ENCODE assay signal across 18 mouse cellular contexts in the genomic region with DNA sequence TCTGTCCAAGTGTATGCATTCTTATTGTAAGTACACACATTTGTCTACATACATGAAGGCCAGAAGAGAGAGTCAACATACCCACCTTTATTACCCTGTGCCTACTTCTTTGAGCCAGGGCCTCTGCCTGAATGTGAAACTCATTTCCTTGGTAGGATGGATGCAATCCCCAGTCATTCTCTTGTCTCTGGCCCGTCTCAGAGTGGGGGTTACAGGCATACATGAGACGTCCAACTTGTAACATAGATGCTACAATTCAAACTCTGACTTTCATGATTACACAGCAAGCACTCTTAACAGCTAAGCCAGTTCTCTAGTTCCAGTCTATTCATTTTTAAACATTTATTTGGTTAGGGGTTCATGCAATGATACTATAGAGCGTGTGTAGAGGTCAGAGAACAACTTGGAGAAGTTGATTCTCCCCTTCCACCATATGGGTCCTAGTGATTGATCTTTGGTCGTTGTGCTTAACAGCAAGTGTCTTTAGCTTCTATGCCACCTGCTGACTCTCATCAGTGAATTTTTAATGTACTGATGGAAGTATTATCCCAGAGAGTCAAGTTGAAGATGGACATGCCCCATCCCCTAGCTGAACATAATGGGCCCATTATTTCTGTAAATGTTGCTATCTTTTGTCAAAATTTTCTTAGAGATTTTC.
A peak's percentile ranks its signal among the peaks of the same experiment; 100 is the strongest.
DNase-seq lines count a peak whose midpoint lies in the region; ATAC-seq and TF ChIP-seq lines count a peak whose summit lies in the region.
"Had no signal": no experiment of that assay in that cellular context is flagged by ENCODE, and none has a peak within 500 bp of the region (broad histone marks: within the 10 kb centered on the region; RNA-seq: fewer than 3 reads in every experiment).

No protein-coding gene starts in this region.

- no peak for DNase-seq in forebrain, embryonic 14.5 days (ENCODE audit: low spot score)
- peak; percentile 19 for DNase-seq in kidney, adult 2 months
- DNase-seq in kidney, postnatal 36 days: no peak
- peak; percentile 12 for DNase-seq in neural tube, embryonic 11.5 days (ENCODE audit: low spot score)
- DNase-seq in yolk sac, embryonic 10.5 days (ENCODE audit: low spot score): peak; percentile 26
- no peak for DNase-seq in layer of hippocampus, postnatal 36 days
- DNase-seq: adrenal gland, postnatal 10 days; cerebellum, adult 18-20 months; lung, postnatal 14 days; right cerebral cortex, postnatal 4 days; thymus, adult 18-20 months had no signal

- H3K9ac ChIP-seq in forebrain, embryonic 15.5 days (replicated peaks): no peak overlapping the region
- H3K9ac ChIP-seq in forebrain, embryonic 14.5 days (ENCODE audit: low read length): no peak overlapping the region
- no peak overlapping the region for H3K9ac ChIP-seq in neural tube, embryonic 11.5 days (ENCODE audit: low read length)
- no peak overlapping the region for H3K9ac ChIP-seq in neural tube, embryonic 15.5 days (replicated peaks)
- H3K9ac ChIP-seq: embryonic facial prominence, embryonic 15.5 days; heart, embryonic 15.5 days; neural tube, embryonic 13.5 days had no signal

- H3K9me3 ChIP-seq in forebrain, embryonic 15.5 days: peaks cover 65% of the 10 kb centered on the region
- H3K9me3 ChIP-seq in forebrain, embryonic 14.5 days (replicated peaks; ENCODE audit: control insufficient read depth, low read length): peaks cover 53% of the 10 kb centered on the region
- H3K9me3 ChIP-seq in neural tube, embryonic 11.5 days (ENCODE audit: control insufficient read depth, low read length): peaks cover 29% of the 10 kb centered on the region
- peaks cover 56% of the 10 kb centered on the region for H3K9me3 ChIP-seq in neural tube, embryonic 15.5 days (replicated peaks)

- H3K4me1 ChIP-seq in forebrain, embryonic 15.5 days: no peaks in the 10 kb centered on the region
- H3K4me1 ChIP-seq in forebrain, embryonic 14.5 days (ENCODE audit: control insufficient read depth, insufficient read depth, low read length): no peaks in the 10 kb centered on the region
- no peaks in the 10 kb centered on the region for H3K4me1 ChIP-seq in kidney, adult 2 months (ENCODE audit: control insufficient read depth, insufficient read depth, low read length)
- H3K4me1 ChIP-seq in neural tube, embryonic 11.5 days (ENCODE audit: control insufficient read depth, insufficient read depth, low read length): no peaks in the 10 kb centered on the region
- H3K4me1 ChIP-seq in neural tube, embryonic 15.5 days: no peaks in the 10 kb centered on the region
- H3K4me1 ChIP-seq: embryonic facial prominence, embryonic 15.5 days; heart, embryonic 15.5 days; neural tube, embryonic 13.5 days had no signal

- H3K4me2 ChIP-seq in forebrain, embryonic 15.5 days (replicated peaks): no peak overlapping the region
- H3K4me2 ChIP-seq in forebrain, embryonic 14.5 days (ENCODE audit: low read length): no peak overlapping the region
- H3K4me2 ChIP-seq in neural tube, embryonic 11.5 days (ENCODE audit: low read depth): no peak overlapping the region
- no peak overlapping the region for H3K4me2 ChIP-seq in neural tube, embryonic 15.5 days
- H3K4me2 ChIP-seq: embryonic facial prominence, embryonic 15.5 days; heart, embryonic 15.5 days; neural tube, embryonic 13.5 days had no signal

- no peak for TF ChIP-seq CTCF in kidney, adult 2 months (conservative IDR thresholded peaks at IDR 0.05; ENCODE audit: insufficient read depth, insufficient read length, low read depth, low read length)

- no peaks in the 10 kb centered on the region for H3K27me3 ChIP-seq in forebrain, embryonic 15.5 days
- no peaks in the 10 kb centered on the region for H3K27me3 ChIP-seq in forebrain, embryonic 14.5 days (replicated peaks; ENCODE audit: control insufficient read depth, insufficient read depth, low read length)
- no peaks in the 10 kb centered on the region for H3K27me3 ChIP-seq in kidney, adult 2 months (replicated peaks; ENCODE audit: control insufficient read depth, insufficient read depth, low read length)
- no peaks in the 10 kb centered on the region for H3K27me3 ChIP-seq in neural tube, embryonic 11.5 days (ENCODE audit: control insufficient read depth, insufficient read depth, low read length)
- H3K27me3 ChIP-seq in neural tube, embryonic 15.5 days (replicated peaks): no peaks in the 10 kb centered on the region
- H3K27me3 ChIP-seq: embryonic facial prominence, embryonic 15.5 days; heart, embryonic 15.5 days; neural tube, embryonic 13.5 days had no signal

- peak; percentile 12 for TF ChIP-seq POLR2A in kidney, adult 2 months (IDR thresholded peaks at IDR 0.05; ENCODE audit: low read depth, low read length)

- H3K36me3 ChIP-seq in forebrain, embryonic 15.5 days: no peaks in the 10 kb centered on the region
- no peaks in the 10 kb centered on the region for H3K36me3 ChIP-seq in forebrain, embryonic 14.5 days (ENCODE audit: control insufficient read depth, insufficient read depth, low read length)
- H3K36me3 ChIP-seq in kidney, adult 2 months (ENCODE audit: control insufficient read depth, insufficient read depth, low read length): no peaks in the 10 kb centered on the region
- H3K36me3 ChIP-seq in neural tube, embryonic 11.5 days (ENCODE audit: control insufficient read depth, insufficient read depth, low read length): no peaks in the 10 kb centered on the region
- no peaks in the 10 kb centered on the region for H3K36me3 ChIP-seq in neural tube, embryonic 15.5 days
- H3K36me3 ChIP-seq: embryonic facial prominence, embryonic 15.5 days; heart, embryonic 15.5 days; neural tube, embryonic 13.5 days had no signal

- 59% methylated on average over 4 of the region's 4 CpGs for WGBS in forebrain, embryonic 15.5 days
- WGBS in forebrain, embryonic 14.5 days: 61% methylated on average over 4 of the region's 4 CpGs
- 53% methylated on average over 4 of the region's 4 CpGs for WGBS in kidney, adult 2 months
- WGBS in neural tube, embryonic 11.5 days: 69% methylated on average over 4 of the region's 4 CpGs
- 64% methylated on average over 4 of the region's 4 CpGs for WGBS in neural tube, embryonic 15.5 days

- H3K4me3 ChIP-seq in forebrain, embryonic 15.5 days: no peak overlapping the region
- H3K4me3 ChIP-seq in forebrain, embryonic 14.5 days (ENCODE audit: low read depth, low read length): no peak overlapping the region
- H3K4me3 ChIP-seq in kidney, adult 2 months (ENCODE audit: insufficient read depth, low read depth, low read length): no peak overlapping the region
- H3K4me3 ChIP-seq in neural tube, embryonic 11.5 days (ENCODE audit: low read depth, low read length): no peak overlapping the region
- no peak overlapping the region for H3K4me3 ChIP-seq in neural tube, embryonic 15.5 days (replicated peaks)
- H3K4me3 ChIP-seq: embryonic facial prominence, embryonic 15.5 days; heart, embryonic 15.5 days; layer of hippocampus, adult 2 months; left cerebral cortex, adult 2 months; neural tube, embryonic 13.5 days had no signal

- ATAC-seq in forebrain, embryonic 15.5 days (replicated peaks): peak; percentile 11; the same call in 1 of the 2 replicates
- ATAC-seq in forebrain, embryonic 14.5 days: no peak
- no peak for ATAC-seq in neural tube, embryonic 11.5 days (ENCODE audit: insufficient read depth, low FRiP score, low TSS enrichment)
- no peak for ATAC-seq in neural tube, embryonic 15.5 days (ENCODE audit: low FRiP score)

- no peak overlapping the region for H3K27ac ChIP-seq in forebrain, embryonic 15.5 days (replicated peaks)
- no peak overlapping the region for H3K27ac ChIP-seq in forebrain, embryonic 14.5 days (ENCODE audit: low read depth, low read length)
- H3K27ac ChIP-seq in kidney, adult 2 months (ENCODE audit: insufficient read depth, low read depth, low read length): no peak overlapping the region
- no peak overlapping the region for H3K27ac ChIP-seq in neural tube, embryonic 11.5 days (ENCODE audit: low read depth, low read length)
- no peak overlapping the region for H3K27ac ChIP-seq in neural tube, embryonic 15.5 days (replicated peaks)
- H3K27ac ChIP-seq: embryonic facial prominence, embryonic 15.5 days; heart, embryonic 15.5 days; layer of hippocampus, adult 2 months; left cerebral cortex, adult 2 months; neural tube, embryonic 13.5 days had no signal

Comparison
In these comparisons a context has a peak if more than half of its experiments do, and no peak if none do; other contexts are left out.
1. DNase-seq: peak in kidney, adult 2 months (single experiment), neural tube, embryonic 11.5 days (single experiment) and yolk sac, embryonic 10.5 days (single experiment); none in forebrain, embryonic 14.5 days (single experiment), kidney, postnatal 36 days (0 of 2) and layer of hippocampus, postnatal 36 days (0 of 2).